Mouse (Mus musculus) heart, embryonic 11.5 days (tissue): Measurements from ENCODE around the gene Zc3h13. TPM values are rescaled to one million over a fixed set of nuclear protein-coding genes. Genes with fewer than 3 reads are reported as not detected.

Source experiments
- ATAC-seq: fragments of 200-750 bp; cut with Nextera tagmentation; replicated peaks from 2 replicates; pipeline ENCODE4 v1.8.0; 2017; ENCODE audit warnings: moderate library complexity; ENCODE audit not compliant: insufficient number of reproducible peaks, low FRiP score, low TSS enrichment
- H3K27ac ChIP-seq: fragments of 300-500 bp; sonication (generic); 2 replicates; pipeline ENCODE4 v1.5.1; 2014; ENCODE audit warnings: mild to moderate bottlenecking, low read depth, low read length
- H3K27me3 ChIP-seq: fragments of 300-500 bp; sonication (generic); 2 replicates; pipeline ENCODE4 v1.6.1; 2014; ENCODE audit warnings: mild to moderate bottlenecking, low read length, mixed read lengths; ENCODE audit not compliant: control insufficient read depth, insufficient read depth
- H3K36me3 ChIP-seq: fragments of 300-500 bp; sonication (generic); 2 replicates; pipeline ENCODE4 v1.6.1; 2014; ENCODE audit warnings: mild to moderate bottlenecking, low read length, moderate library complexity, mixed read lengths; ENCODE audit not compliant: control insufficient read depth, insufficient read depth
- H3K4me1 ChIP-seq: fragments of 300-500 bp; sonication (generic); 2 replicates; pipeline ENCODE4 v1.6.1; 2014; ENCODE audit warnings: low read length; ENCODE audit not compliant: control insufficient read depth, insufficient read depth
- H3K4me2 ChIP-seq: fragments of 300-500 bp; sonication (generic); 2 replicates; pipeline ENCODE4 v1.6.1; 2014; ENCODE audit warnings: mild to moderate bottlenecking, moderate library complexity
- H3K4me3 ChIP-seq: fragments of 300-500 bp; sonication (generic); 2 replicates; pipeline ENCODE4 v1.5.1; 2014; ENCODE audit warnings: low read depth, low read length
- H3K9ac ChIP-seq: fragments of 300-500 bp; sonication (generic); 2 replicates; pipeline ENCODE4 v1.6.1; 2014; ENCODE audit warnings: mild to moderate bottlenecking, low read depth, low read length, moderate library complexity
- H3K9me3 ChIP-seq: fragments of 300-500 bp; sonication (generic); replicated peaks from 2 replicates; pipeline ENCODE4 v1.6.1; 2016; ENCODE audit warnings: low read length; ENCODE audit not compliant: control insufficient read depth
- WGBS: fragments of 180-500 bp; shearing (Covaris S2); extraction: QIAGEN DNeasy Blood & Tissue Kit; methylation state at CpG from one replicate; pipeline ENCODE4 v1.1.7; 2014; ENCODE audit not compliant: insufficient replicate concordance; 5-methylcytosine and 5-hydroxymethylcytosine counted together
- polyA plus RNA-seq: library from polyadenylated mRNA; unstranded; fragments of >200 nt; fragmentation: Nextera tagmentation; extraction: Ambion mirVana; gene quantifications from 2 replicates; pipeline ENCODE4 v1.2.1, GENCODE M21; 2014

The Zc3h13 gene
- polyA plus RNA-seq: 17.3 and 20.2 TPM in 2 replicates

- no peaks in the 10 kb centered on the region for H3K36me3 ChIP-seq
- WGBS: under 1% methylated on average over 61 of the region's 61 CpGs
- H3K4me3 ChIP-seq: peak within 1 kb of the TSS; percentile 99
- H3K4me1 ChIP-seq: 0 out of 2 replicates have a peak, but pooled peaks cover 8% of the 10 kb centered on the region
- ATAC-seq: peak; percentile 97
- no peaks in the 10 kb centered on the region for H3K9me3 ChIP-seq
- peak within 1 kb of the TSS; percentile 87 for H3K27ac ChIP-seq
- H3K9ac ChIP-seq: peak within 1 kb of the TSS; percentile 95
- H3K27me3 ChIP-seq: no peaks in the 10 kb centered on the region
- H3K4me2 ChIP-seq: peak within 1 kb of the TSS; percentile 89
Observed at GRCm38 (mm10) chr14:75284193-75284915, at the start of gene Zc3h13. Zc3h13 (plus strand) TSS chr14:75284373.

- H3K27ac ChIP-seq: no peak overlapping the region
- 80% methylated on average over 8 of the region's 8 CpGs for WGBS
- H3K4me3 ChIP-seq: no peak overlapping the region
- H3K9ac ChIP-seq: no peak overlapping the region
- no peaks in the 10 kb centered on the region for H3K9me3 ChIP-seq
- ATAC-seq: no peak
- H3K4me1 ChIP-seq: no peaks in the 10 kb centered on the region
- no peaks in the 10 kb centered on the region for H3K27me3 ChIP-seq
- no peaks in the 10 kb centered on the region for H3K36me3 ChIP-seq
- H3K4me2 ChIP-seq: no peak overlapping the region
Observed at GRCm38 (mm10) chr14:75235552-75235951, 48.6 kb upstream of the Zc3h13 start.

- H3K27me3 ChIP-seq: no peaks in the 10 kb centered on the region
- no peaks in the 10 kb centered on the region for H3K36me3 ChIP-seq
Observed at GRCm38 (mm10) chr14:75235955-75236635, 48.1 kb upstream of the Zc3h13 start.

GRCm38 (mm10) chr14:75236636-75237003, 47.6 kb upstream of the Zc3h13 start:
- Histone ChIP-seq H3K27me3 (no peaks in the 10 kb centered on the region), H3K9ac (no peak overlapping the region), H3K27ac (no peak overlapping the region), H3K4me3 (no peak overlapping the region), H3K9me3 (no peaks in the 10 kb centered on the region), H3K36me3 (no peaks in the 10 kb centered on the region), H3K4me1 (no peaks in the 10 kb centered on the region), H3K4me2 (no peak overlapping the region)
- WGBS: 77% methylated on average over 4 of the region's 4 CpGs
- ATAC-seq: no peak

More at GRCm38 (mm10) chr14:75235955-75236635, 48.1 kb upstream of the Zc3h13 start:
- Histone ChIP-seq H3K4me1 (no peaks in the 10 kb centered on the region), H3K4me2 (no peak overlapping the region), H3K9me3 (no peaks in the 10 kb centered on the region), H3K4me3 (no peak overlapping the region), H3K27ac (no peak overlapping the region), H3K9ac (no peak overlapping the region)
- ATAC-seq: no peak
- 69% methylated on average over 9 of the region's 9 CpGs for WGBS

GRCm38 (mm10) chr14:75237096-75237495, 47.1 kb upstream of the Zc3h13 start:
- Histone ChIP-seq H3K9me3 (no peaks in the 10 kb centered on the region), H3K4me3 (no peak overlapping the region), H3K27ac (no peak overlapping the region), H3K27me3 (no peaks in the 10 kb centered on the region), H3K4me2 (no peak overlapping the region), H3K36me3 (no peaks in the 10 kb centered on the region), H3K4me1 (no peaks in the 10 kb centered on the region), H3K9ac (no peak overlapping the region)
- 78% methylated on average over 8 of the region's 8 CpGs for WGBS
- ATAC-seq: no peak

GRCm38 (mm10) chr14:75238054-75238692, 46.0 kb upstream of the Zc3h13 start:
- Histone ChIP-seq H3K36me3 (no peaks in the 10 kb centered on the region), H3K9ac (no peak overlapping the region), H3K9me3 (no peaks in the 10 kb centered on the region), H3K27ac (no peak overlapping the region), H3K4me1 (no peaks in the 10 kb centered on the region), H3K27me3 (no peaks in the 10 kb centered on the region), H3K4me3 (no peak overlapping the region), H3K4me2 (no peak overlapping the region)
- no peak for ATAC-seq
- 71% methylated on average over 6 of the region's 6 CpGs for WGBS

- Histone ChIP-seq H3K4me3 (no peak within 1 kb of the TSS), H3K9me3 (no peaks in the 10 kb centered on the region), H3K27me3 (no peaks in the 10 kb centered on the region), H3K36me3 (no peaks in the 10 kb centered on the region), H3K9ac (no peak within 1 kb of the TSS), H3K27ac (no peak within 1 kb of the TSS), H3K4me2 (no peak within 1 kb of the TSS), H3K4me1 (no peaks in the 10 kb centered on the region)
- no peak for ATAC-seq
- 81% methylated on average over 5 of the region's 5 CpGs for WGBS
Observed at GRCm38 (mm10) chr14:75242087-75242486, 42.1 kb upstream of the Zc3h13 start, which contains the start of gene Cpb2. Cpb2 (plus strand) TSS chr14:75242287.

- no peak overlapping the region for H3K27ac ChIP-seq
- H3K4me3 ChIP-seq: no peak overlapping the region
- no peaks in the 10 kb centered on the region for H3K36me3 ChIP-seq
- WGBS: 75% methylated on average over 11 of the region's 11 CpGs
- no peak overlapping the region for H3K4me2 ChIP-seq
- ATAC-seq: no peak
- H3K9me3 ChIP-seq: no peaks in the 10 kb centered on the region
- H3K9ac ChIP-seq: no peak overlapping the region
- H3K4me1 ChIP-seq: no peaks in the 10 kb centered on the region
- H3K27me3 ChIP-seq: no peaks in the 10 kb centered on the region
Observed at GRCm38 (mm10) chr14:75246024-75247000, 37.9 kb upstream of the Zc3h13 start.
